Mouse (Mus musculus) neural tube, embryonic 11.5 days (tissue): Measurements from ENCODE around the gene Cxcr6. TPM values are rescaled to one million over a fixed set of nuclear protein-coding genes. Genes with fewer than 3 reads are reported as not detected.
A peak's percentile ranks its signal among the peaks of the same experiment; 100 is the strongest.
"Not testable (repeated sequence)": the region's sequence is repeated elsewhere in the genome, so short reads cannot be mapped to it uniquely, and the experiment has no call there.

Source experiments
- ATAC-seq: fragments of 200-750 bp; cut with Nextera tagmentation; 2 replicates; pipeline ENCODE4 v1.8.0; 2017; ENCODE audit warnings: moderate number of reproducible peaks, mild to moderate bottlenecking, moderate TSS enrichment, moderate library complexity; ENCODE audit not compliant: insufficient read depth, low FRiP score, low TSS enrichment
- DNase-seq: peaks from one replicate; pipeline ENCODE4 v3.0.0-alpha.2; 2015; ENCODE audit warnings: low spot score
- H3K27ac ChIP-seq: fragments of 300-500 bp; sonication (generic); 2 replicates; pipeline ENCODE4 v1.5.1; 2014; ENCODE audit warnings: low read depth, mild to moderate bottlenecking, low read length
- H3K27me3 ChIP-seq: fragments of 300-500 bp; sonication (generic); 2 replicates; pipeline ENCODE4 v1.6.1; 2014; ENCODE audit warnings: mild to moderate bottlenecking, low read length, mixed read lengths; ENCODE audit not compliant: control insufficient read depth, insufficient read depth
- H3K36me3 ChIP-seq: fragments of 300-500 bp; sonication (generic); 2 replicates; pipeline ENCODE4 v1.6.1; 2014; ENCODE audit warnings: mild to moderate bottlenecking, low read length, moderate library complexity, mixed read lengths; ENCODE audit not compliant: control insufficient read depth, insufficient read depth
- H3K4me1 ChIP-seq: fragments of 300-500 bp; sonication (generic); 2 replicates; pipeline ENCODE4 v1.6.1; 2014; ENCODE audit warnings: low read length, mixed read lengths; ENCODE audit not compliant: control insufficient read depth, insufficient read depth
- H3K4me2 ChIP-seq: fragments of 300-500 bp; sonication (generic); 2 replicates; pipeline ENCODE4 v1.6.1; 2014; ENCODE audit warnings: low read depth, mild to moderate bottlenecking, moderate library complexity
- H3K4me3 ChIP-seq: fragments of 300-500 bp; sonication (generic); 2 replicates; pipeline ENCODE4 v1.5.1; 2014; ENCODE audit warnings: low read depth, low read length
- H3K9ac ChIP-seq: fragments of 300-500 bp; sonication (generic); 2 replicates; pipeline ENCODE4 v1.6.1; 2014; ENCODE audit warnings: mild to moderate bottlenecking, low read length
- H3K9me3 ChIP-seq: fragments of 300-500 bp; sonication (generic); 2 replicates; pipeline ENCODE4 v1.6.1; 2016; ENCODE audit warnings: low read length; ENCODE audit not compliant: control insufficient read depth
- WGBS: fragments of 180-500 bp; shearing (Covaris S2); extraction: QIAGEN DNeasy Blood & Tissue Kit; methylation state at CpG from one replicate; pipeline ENCODE4 v1.1.7; 2014; 5-methylcytosine and 5-hydroxymethylcytosine counted together
- polyA plus RNA-seq: library from polyadenylated mRNA; unstranded; fragments of >200 nt; fragmentation: Nextera tagmentation; extraction: Ambion mirVana; gene quantifications from 2 replicates; pipeline ENCODE4 v1.2.1, GENCODE M21; 2014

Gene Cxcr6
- polyA plus RNA-seq, 1 experiment from 2014 or later, result 0.24 TPM

DNA sequence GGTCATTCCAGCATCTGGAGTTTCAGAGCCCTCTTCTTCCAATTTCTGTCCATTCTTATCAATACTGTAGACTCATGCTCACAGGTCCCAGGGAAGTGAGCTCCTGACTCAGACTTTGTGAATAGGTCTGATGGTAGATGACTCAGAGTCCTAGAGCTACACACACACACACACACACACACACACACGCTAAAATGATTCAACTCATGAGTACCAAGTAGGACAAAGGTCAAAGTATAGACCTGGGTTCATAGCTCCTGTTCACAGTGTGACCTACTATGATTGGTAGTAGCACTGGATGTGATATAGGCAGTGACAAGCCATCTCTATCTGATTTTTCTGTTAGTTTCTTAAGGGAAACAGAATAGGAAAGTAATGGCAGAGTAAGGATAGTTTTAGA lies 37.8 kb upstream of the Cxcr6 start:
- H3K4me1 ChIP-seq, result no peaks in the 10 kb centered on the region
- DNase-seq (no peak), ATAC-seq (no peak)
- no peak overlapping the region for H3K4me3 ChIP-seq
- no peak overlapping the region for H3K9ac ChIP-seq
- H3K36me3 ChIP-seq, result no peaks in the 10 kb centered on the region
- no peaks in the 10 kb centered on the region for H3K9me3 ChIP-seq
- no peaks in the 10 kb centered on the region for H3K27me3 ChIP-seq
- no peak overlapping the region for H3K4me2 ChIP-seq
- no peak overlapping the region for H3K27ac ChIP-seq
- 82% methylated on average over 1 of the region's 1 CpGs for WGBS

DNA sequence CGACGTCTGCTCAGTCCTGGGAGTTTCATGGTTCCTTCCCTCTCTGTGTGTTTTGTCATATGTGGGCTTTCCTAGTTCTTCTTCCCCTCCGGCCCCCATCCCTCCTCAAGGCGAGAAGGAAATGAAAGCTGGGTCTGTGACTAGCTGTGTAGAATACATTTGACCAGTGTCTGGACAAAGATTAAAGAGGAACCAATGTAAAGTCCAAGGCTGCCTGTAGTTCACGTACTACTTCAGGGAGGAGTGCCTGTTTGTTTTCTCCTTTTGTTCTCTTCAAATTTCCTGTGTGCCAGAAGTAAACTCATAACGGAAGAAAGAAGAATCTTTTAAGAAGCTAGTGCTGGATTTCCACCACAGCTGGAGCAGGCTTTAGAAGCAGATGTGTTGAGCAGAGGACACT lies 36.7 kb upstream of the Cxcr6 start:
- no peak for ATAC-seq
- Histone ChIP-seq H3K27ac (no peak overlapping the region), H3K36me3 (no peaks in the 10 kb centered on the region), H3K4me2 (no peak overlapping the region), H3K4me1 (no peaks in the 10 kb centered on the region), H3K9ac (no peak overlapping the region), H3K27me3 (no peaks in the 10 kb centered on the region), H3K9me3 (no peaks in the 10 kb centered on the region), H3K4me3 (no peak overlapping the region)
- DNase-seq, result no peak
- WGBS, result 68% methylated on average over 6 of the region's 6 CpGs

DNA sequence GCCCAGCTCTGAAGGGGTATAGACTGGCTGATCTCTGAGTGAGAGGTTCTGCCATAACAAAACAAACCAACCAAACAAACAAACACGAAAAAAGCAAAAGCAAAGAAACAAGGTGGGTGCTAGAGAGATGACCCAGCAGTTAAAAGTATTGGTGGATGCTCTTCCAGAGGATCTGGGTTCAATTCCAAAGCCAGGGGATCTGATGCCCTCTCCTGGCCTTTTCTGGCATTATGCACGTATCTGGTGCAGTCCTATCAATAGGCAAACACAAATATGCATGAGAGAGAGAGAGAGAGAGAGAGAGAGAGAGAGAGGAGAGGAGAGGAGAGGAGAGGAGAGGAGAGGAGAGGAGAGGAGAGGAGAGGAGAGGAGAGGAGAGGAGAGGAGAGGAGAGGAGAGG lies 33.0 kb upstream of the Cxcr6 start:
- ATAC-seq, H3K36me3 ChIP-seq, H3K27ac ChIP-seq, H3K4me3 ChIP-seq, DNase-seq, H3K9ac ChIP-seq, H3K4me2 ChIP-seq, H3K4me1 ChIP-seq, H3K27me3 ChIP-seq, H3K9me3 ChIP-seq: not testable (repeated sequence)
- WGBS, result 27% methylated on average over 2 of the region's 2 CpGs

DNA sequence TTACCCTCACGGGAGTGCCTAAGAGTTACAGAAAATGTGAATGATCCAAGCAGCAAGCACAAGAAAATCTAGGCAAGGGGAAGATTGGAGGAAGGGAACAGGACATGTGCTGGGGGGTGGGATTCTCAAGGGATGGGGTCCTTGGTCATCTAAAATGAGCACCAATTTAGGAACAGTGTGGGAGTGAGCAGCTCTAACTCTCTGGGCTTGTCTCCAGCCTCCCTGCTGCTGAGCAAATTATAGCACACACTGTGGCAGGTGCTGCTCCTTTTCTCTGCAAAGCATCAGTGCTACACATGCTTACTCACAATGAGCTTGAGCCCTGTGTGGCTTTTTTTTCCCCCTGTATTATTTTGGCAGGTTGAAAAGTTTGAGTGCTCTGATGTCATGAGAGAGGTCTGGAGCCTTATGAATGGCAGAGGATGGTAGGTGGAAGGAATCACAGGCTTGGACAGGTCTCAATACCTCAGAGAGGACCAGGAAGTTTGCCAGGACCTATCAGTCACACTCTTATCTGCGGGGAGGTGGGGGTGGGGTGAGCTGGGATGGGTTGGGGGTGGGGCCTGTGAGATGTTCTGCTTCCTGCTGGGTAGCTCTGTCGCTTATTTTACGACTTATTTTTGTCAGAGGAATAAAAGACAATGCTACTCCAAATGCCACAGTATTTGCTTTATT lies 17.3 kb upstream of the Cxcr6 start:
- Histone ChIP-seq H3K4me3 (no peak overlapping the region), H3K27me3 (no peaks in the 10 kb centered on the region), H3K27ac (no peak overlapping the region), H3K9ac (no peak overlapping the region), H3K4me2 (no peak overlapping the region), H3K9me3 (no peaks in the 10 kb centered on the region), H3K36me3 (no peaks in the 10 kb centered on the region; the same call in 1 of the 2 replicates), H3K4me1 (no peaks in the 10 kb centered on the region)
- no peak for ATAC-seq
- WGBS, result 80% methylated on average over 4 of the region's 4 CpGs
- no peak for DNase-seq

DNA sequence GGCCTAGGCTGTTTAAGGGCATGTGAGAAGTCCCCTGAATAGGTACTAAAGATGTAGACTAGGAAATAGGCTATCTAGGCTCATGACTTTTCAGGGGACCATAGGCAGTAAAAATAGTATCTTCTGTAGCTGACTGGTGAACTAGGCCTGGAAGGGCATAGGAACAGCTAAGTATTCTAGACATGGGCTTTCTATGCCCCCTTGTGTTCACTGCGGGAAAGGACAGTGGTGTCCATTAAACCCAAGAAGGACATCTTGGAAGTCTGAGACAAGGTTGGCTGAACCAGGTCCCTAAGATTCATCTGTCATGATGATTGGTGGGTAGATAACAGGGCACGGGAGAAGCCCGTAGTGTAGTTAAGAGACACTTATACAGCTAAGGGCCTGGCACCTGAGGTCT lies 10.1 kb upstream of the Cxcr6 start:
- no peaks in the 10 kb centered on the region for H3K9me3 ChIP-seq
- H3K9ac ChIP-seq, result no peak overlapping the region
- H3K27ac ChIP-seq, result no peak overlapping the region
- no peaks in the 10 kb centered on the region; the same call in 1 of the 2 replicates for H3K36me3 ChIP-seq
- DNase-seq, result peak; percentile 54
- 79% methylated on average over 3 of the region's 3 CpGs for WGBS
- no peak overlapping the region for H3K4me2 ChIP-seq
- no peak overlapping the region for H3K4me3 ChIP-seq
- H3K27me3 ChIP-seq, result no peaks in the 10 kb centered on the region
- H3K4me1 ChIP-seq, result no peaks in the 10 kb centered on the region
- no peak for ATAC-seq

DNA sequence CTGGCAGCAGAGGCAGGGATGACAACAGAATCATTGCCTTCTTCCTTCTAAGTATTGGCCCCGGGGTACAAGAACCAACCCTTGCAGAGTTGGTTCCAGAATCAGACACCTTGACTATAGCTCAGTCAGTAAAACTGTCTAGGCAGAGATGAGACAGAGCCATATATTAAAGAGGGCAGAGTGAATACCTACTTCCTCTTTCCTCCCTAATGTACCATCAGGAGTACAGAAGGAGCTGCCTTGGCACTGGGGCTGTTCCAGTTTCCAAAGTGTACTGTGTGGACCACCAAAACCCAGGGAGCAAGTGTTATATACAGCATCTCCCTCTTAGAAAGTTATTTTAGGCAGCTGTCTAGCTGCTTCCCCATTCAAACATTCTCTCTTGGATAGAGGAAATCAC lies 4.7 kb upstream of the Cxcr6 start:
- H3K9me3 ChIP-seq, result no peaks in the 10 kb centered on the region
- no peak overlapping the region for H3K9ac ChIP-seq
- no peak overlapping the region for H3K27ac ChIP-seq
- H3K27me3 ChIP-seq, result no peaks in the 10 kb centered on the region
- H3K36me3 ChIP-seq, result no peaks in the 10 kb centered on the region
- no peaks in the 10 kb centered on the region for H3K4me1 ChIP-seq
- no peak overlapping the region for H3K4me3 ChIP-seq
- DNase-seq (no peak), ATAC-seq (no peak)
- H3K4me2 ChIP-seq, result no peak overlapping the region
- WGBS, result 92% methylated on average over 1 of the region's 1 CpGs

DNA sequence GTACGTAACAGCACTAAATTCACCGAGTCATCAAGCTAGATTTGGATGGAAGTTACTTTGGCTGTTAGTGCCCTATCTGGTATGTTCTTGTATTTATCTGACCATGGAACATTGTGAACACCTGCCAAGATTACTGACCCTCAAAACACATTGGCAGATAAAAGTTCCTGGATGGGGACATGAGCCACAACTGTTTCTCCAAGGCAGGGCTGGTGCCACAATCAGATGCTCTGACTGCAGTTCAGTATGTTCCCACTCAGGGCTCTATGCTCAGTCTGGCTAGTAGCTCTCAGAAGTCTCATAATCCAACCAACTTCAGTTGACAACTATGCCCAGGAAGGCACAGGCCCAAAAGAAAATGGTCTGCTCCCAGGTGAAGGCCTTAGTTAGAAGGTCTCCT lies 3.9 kb upstream of the Cxcr6 start:
- ATAC-seq (no peak), DNase-seq (no peak)
- 86% methylated on average over 2 of the region's 2 CpGs for WGBS
- Histone ChIP-seq H3K27ac (no peak overlapping the region), H3K9ac (no peak overlapping the region), H3K4me1 (no peaks in the 10 kb centered on the region), H3K27me3 (no peaks in the 10 kb centered on the region), H3K4me2 (no peak overlapping the region), H3K4me3 (no peak overlapping the region), H3K36me3 (no peaks in the 10 kb centered on the region), H3K9me3 (no peaks in the 10 kb centered on the region)

DNA sequence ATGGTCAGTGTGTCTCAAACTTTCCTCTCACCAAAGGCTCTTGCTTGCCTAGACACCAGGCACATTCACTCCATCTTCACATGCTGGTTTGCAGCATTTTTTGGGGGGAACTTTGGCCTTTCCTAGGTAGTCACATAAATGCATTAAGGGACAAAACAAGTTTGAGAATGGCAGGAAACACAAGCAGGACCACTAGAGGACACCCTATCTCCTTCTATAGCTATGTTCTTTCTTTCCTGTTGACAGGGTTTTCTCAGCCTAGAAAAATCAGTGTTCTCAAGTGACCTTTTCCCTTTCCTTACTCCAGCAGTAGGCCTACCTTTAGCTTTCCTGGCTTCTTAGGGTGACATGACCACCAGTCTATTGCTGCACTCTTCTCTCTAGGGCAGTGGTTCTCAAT lies 3.4 kb upstream of the Cxcr6 start:
- H3K4me3 ChIP-seq, result no peak overlapping the region
- no peak for DNase-seq
- no peaks in the 10 kb centered on the region for H3K4me1 ChIP-seq
- H3K9ac ChIP-seq, result no peak overlapping the region
- no peak overlapping the region for H3K27ac ChIP-seq
- no peak overlapping the region for H3K4me2 ChIP-seq
- H3K36me3 ChIP-seq, result no peaks in the 10 kb centered on the region
- no peak for ATAC-seq
- no peaks in the 10 kb centered on the region for H3K27me3 ChIP-seq
- H3K9me3 ChIP-seq, result no peaks in the 10 kb centered on the region

DNA sequence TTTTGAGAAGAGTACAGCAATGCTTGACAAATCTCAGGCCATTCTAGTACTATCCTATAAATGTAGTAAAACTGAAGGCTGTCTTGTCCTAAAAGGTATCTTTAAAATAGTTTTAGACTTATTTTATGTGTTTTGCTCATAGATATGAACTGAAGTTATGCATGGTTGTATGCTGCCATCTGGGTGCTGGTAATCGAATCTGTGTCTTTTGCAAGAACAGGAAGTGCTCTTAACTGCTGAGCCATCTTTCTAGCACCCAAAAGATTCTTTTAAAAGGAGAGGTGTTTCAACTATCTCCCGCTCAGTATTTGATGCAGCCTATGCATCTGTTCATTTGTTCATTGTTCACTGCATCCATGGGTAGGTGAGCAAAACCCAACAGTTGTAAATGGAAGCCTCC lies 1.0 kb upstream of the Cxcr6 start:
- Histone ChIP-seq H3K36me3 (no peaks in the 10 kb centered on the region), H3K4me3 (no peak overlapping the region), H3K27me3 (no peaks in the 10 kb centered on the region), H3K4me2 (no peak overlapping the region), H3K4me1 (no peaks in the 10 kb centered on the region), H3K9me3 (no peaks in the 10 kb centered on the region), H3K27ac (no peak overlapping the region), H3K9ac (no peak overlapping the region)
- DNase-seq (no peak), ATAC-seq (no peak)
- 92% methylated on average over 2 of the region's 2 CpGs for WGBS
